Mouse (Mus musculus): ENCODE measurements at regions not wholly inside any gene's neighbourhood (a gene's known extent, or its start where the extent isn't known, plus 50 kb on each side); places are given as distances from the start of the nearest gene placed in this dataset.

DNA sequence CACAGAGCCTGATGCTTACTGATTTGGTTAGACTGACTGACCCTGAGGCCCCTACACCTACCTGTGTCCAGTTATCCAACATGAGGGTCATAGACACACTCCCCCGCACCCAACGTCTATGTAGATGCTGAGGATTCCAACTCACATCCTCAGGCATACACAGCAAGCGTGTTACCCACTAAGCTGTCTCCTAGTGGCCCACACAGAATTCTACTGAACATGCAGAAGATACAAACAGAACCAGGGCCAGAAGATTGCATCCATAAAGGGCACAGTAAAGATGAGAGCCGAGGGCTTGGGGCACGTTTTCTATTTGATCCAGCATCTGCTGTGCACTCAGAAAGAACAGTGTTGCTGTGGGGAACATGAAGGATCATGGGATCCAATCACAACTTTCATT is 564.0 kb downstream of the Dok5 start:
- no peaks in the 10 kb centered on the region for H3K4me1 ChIP-seq (ENCODE audit: control insufficient read depth, insufficient read depth, low read length)
- no peaks in the 10 kb centered on the region for H3K9me3 ChIP-seq (ENCODE audit: control insufficient read depth, low read length)
- no peak overlapping the region for H3K4me2 ChIP-seq (ENCODE audit: low read depth, low read length)
- H3K27ac ChIP-seq (ENCODE audit: low read length): no peak overlapping the region
- H3K27me3 ChIP-seq (replicated peaks; ENCODE audit: control insufficient read depth, insufficient read depth, low read length): no peaks in the 10 kb centered on the region
- no peak overlapping the region for H3K9ac ChIP-seq (ENCODE audit: low read depth, low read length)
- 88% methylated on average over 5 of the region's 5 CpGs for WGBS
- no peaks in the 10 kb centered on the region for H3K36me3 ChIP-seq (ENCODE audit: control insufficient read depth, insufficient read depth, low read length)
- no peak overlapping the region for H3K4me3 ChIP-seq (ENCODE audit: low read length)
- no peak for ATAC-seq

DNA sequence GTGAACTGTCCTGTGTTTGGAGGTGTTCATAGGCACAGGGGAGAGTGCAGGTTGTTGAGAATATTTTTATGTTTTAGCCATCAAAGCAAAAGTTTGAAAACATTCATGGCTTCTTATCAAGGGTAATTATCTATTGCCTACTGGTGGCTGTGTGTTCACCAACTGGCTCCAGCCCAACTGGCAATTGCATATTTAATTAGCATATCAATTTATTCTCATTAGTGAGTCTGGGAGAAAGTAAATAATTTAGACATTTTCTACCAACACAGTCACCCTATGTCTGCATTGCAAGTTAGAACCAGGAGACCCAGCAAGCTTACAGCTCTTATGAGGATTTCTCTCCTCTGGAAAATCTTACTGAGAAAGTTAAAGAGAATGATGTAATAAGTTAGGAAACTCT is 561.0 kb downstream of the Dok5 start:
- H3K4me2 ChIP-seq (ENCODE audit: low read depth, low read length): no peak overlapping the region
- no peak for ATAC-seq
- no peak overlapping the region for H3K27ac ChIP-seq (ENCODE audit: low read length)
- no peak overlapping the region for H3K9ac ChIP-seq (ENCODE audit: low read depth, low read length)
- no peaks in the 10 kb centered on the region for H3K27me3 ChIP-seq (replicated peaks; ENCODE audit: control insufficient read depth, insufficient read depth, low read length)
- no peaks in the 10 kb centered on the region for H3K9me3 ChIP-seq (ENCODE audit: control insufficient read depth, low read length)
- H3K4me1 ChIP-seq (ENCODE audit: control insufficient read depth, insufficient read depth, low read length): no peaks in the 10 kb centered on the region
- no peaks in the 10 kb centered on the region for H3K36me3 ChIP-seq (ENCODE audit: control insufficient read depth, insufficient read depth, low read length)
- no peak overlapping the region for H3K4me3 ChIP-seq (ENCODE audit: low read length)

GRCm38 (mm10) chr2:171285719-171286394 is 554.2 kb downstream of the Dok5 start:
- no peak overlapping the region for H3K27ac ChIP-seq (ENCODE audit: low read length)
- H3K4me2 ChIP-seq (ENCODE audit: low read depth, low read length): no peak overlapping the region
- H3K9ac ChIP-seq (ENCODE audit: low read depth, low read length): no peak overlapping the region
- no peaks in the 10 kb centered on the region for H3K4me1 ChIP-seq (ENCODE audit: control insufficient read depth, insufficient read depth, low read length)
- WGBS: 33% methylated on average over 6 of the region's 6 CpGs
- H3K36me3 ChIP-seq (ENCODE audit: control insufficient read depth, insufficient read depth, low read length): no peaks in the 10 kb centered on the region
- no peaks in the 10 kb centered on the region for H3K27me3 ChIP-seq (replicated peaks; ENCODE audit: control insufficient read depth, insufficient read depth, low read length)
- no peak overlapping the region for H3K4me3 ChIP-seq (ENCODE audit: low read length)
- no peaks in the 10 kb centered on the region for H3K9me3 ChIP-seq (ENCODE audit: control insufficient read depth, low read length)
- no peak for ATAC-seq

- Histone ChIP-seq H3K4me3 (ENCODE audit: low read length) (no peak overlapping the region), H3K9me3 (ENCODE audit: control insufficient read depth, low read length) (no peaks in the 10 kb centered on the region), H3K4me1 (ENCODE audit: control insufficient read depth, insufficient read depth, low read length) (no peaks in the 10 kb centered on the region), H3K9ac (ENCODE audit: low read depth, low read length) (no peak overlapping the region), H3K27me3 (replicated peaks; ENCODE audit: control insufficient read depth, insufficient read depth, low read length) (no peaks in the 10 kb centered on the region), H3K27ac (ENCODE audit: low read length) (no peak overlapping the region), H3K36me3 (ENCODE audit: control insufficient read depth, insufficient read depth, low read length) (no peaks in the 10 kb centered on the region), H3K4me2 (ENCODE audit: low read depth, low read length) (no peak overlapping the region)
- WGBS: 66% methylated on average over 3 of the region's 3 CpGs
- no peak for ATAC-seq
These were observed 548.5 kb downstream of the Dok5 start for GRCm38 (mm10) chr2:171280132-171280531.

DNA sequence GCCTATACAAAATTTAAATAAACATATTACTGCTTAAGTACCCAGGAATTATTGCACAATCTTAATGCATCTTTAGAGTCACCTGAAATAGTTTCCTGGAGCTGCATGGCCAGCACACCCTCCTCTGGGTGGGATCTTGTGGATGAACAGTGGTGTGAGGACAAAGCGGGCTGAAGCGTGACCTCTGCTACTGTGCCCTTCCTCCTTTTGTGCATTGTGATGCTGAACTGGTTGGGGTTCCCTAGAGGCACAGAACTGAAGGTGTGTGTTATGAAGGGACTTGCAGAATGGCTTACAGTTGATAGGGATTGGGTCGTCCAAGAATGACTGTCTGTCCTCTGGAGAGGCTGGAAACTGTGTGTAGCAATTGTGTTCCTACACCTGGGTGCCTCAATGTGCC is 547.7 kb downstream of the Dok5 start:
- H3K9ac ChIP-seq (ENCODE audit: low read depth, low read length): no peak overlapping the region
- H3K27ac ChIP-seq (ENCODE audit: low read length): no peak overlapping the region
- ATAC-seq: no peak
- 77% methylated on average over 3 of the region's 3 CpGs for WGBS
- H3K9me3 ChIP-seq (ENCODE audit: control insufficient read depth, low read length): no peaks in the 10 kb centered on the region
- no peaks in the 10 kb centered on the region for H3K36me3 ChIP-seq (ENCODE audit: control insufficient read depth, insufficient read depth, low read length)
- H3K27me3 ChIP-seq (replicated peaks; ENCODE audit: control insufficient read depth, insufficient read depth, low read length): no peaks in the 10 kb centered on the region
- no peaks in the 10 kb centered on the region for H3K4me1 ChIP-seq (ENCODE audit: control insufficient read depth, insufficient read depth, low read length)
- no peak overlapping the region for H3K4me3 ChIP-seq (ENCODE audit: low read length)
- no peak overlapping the region for H3K4me2 ChIP-seq (ENCODE audit: low read depth, low read length)

DNA sequence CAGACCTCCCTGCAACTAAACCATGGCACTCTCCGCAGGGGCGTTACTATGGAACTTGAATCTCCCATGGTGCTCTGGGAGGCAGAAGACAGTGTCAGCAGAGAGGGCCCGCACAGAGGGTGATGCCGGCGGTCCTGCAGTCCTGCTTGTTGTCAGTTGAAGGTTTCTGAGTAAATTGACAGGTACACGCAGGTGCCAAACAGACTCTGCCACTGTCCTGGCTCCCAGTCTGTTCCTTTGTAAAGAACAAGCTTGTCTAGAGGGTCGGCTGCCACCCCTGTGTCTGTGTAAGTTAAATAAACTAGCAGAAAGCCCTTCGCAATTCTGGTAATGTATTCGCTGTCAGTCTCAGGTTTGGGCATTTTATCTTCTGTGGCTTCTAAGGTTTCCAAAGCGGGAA is 521.6 kb downstream of the Dok5 start:
- no peaks in the 10 kb centered on the region for H3K36me3 ChIP-seq (ENCODE audit: control insufficient read depth, insufficient read depth, low read length)
- no peaks in the 10 kb centered on the region for H3K4me1 ChIP-seq (ENCODE audit: control insufficient read depth, insufficient read depth, low read length)
- no peak overlapping the region for H3K27ac ChIP-seq (ENCODE audit: low read length)
- no peaks in the 10 kb centered on the region for H3K9me3 ChIP-seq (ENCODE audit: control insufficient read depth, low read length)
- no peak overlapping the region for H3K9ac ChIP-seq (ENCODE audit: low read depth, low read length)
- no peak for ATAC-seq
- H3K4me3 ChIP-seq (ENCODE audit: low read length): no peak overlapping the region
- H3K27me3 ChIP-seq (replicated peaks; ENCODE audit: control insufficient read depth, insufficient read depth, low read length): no peaks in the 10 kb centered on the region
- 43% methylated on average over 10 of the region's 10 CpGs for WGBS
- no peak overlapping the region for H3K4me2 ChIP-seq (ENCODE audit: low read depth, low read length)

DNA sequence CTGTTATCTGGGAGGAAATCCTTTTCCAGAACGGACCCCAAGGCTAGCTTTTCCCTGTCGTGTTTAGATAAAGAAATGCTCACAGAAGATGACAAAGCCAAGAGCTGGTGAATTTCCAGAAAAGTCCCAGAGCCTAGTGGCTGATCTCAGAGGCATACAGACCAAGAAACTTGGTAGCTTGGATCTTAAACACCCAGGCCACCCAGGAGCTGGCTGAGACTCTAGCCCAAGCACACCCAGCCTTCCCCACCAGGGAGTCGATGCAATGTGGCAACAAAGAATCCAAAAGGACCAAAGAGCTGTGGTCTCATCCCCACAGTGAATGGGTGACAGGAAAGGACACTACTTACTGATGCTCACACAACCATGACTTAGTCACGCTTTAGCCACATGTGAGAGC is 513.8 kb downstream of the Dok5 start:
- Histone ChIP-seq H3K27me3 (replicated peaks; ENCODE audit: control insufficient read depth, insufficient read depth, low read length) (no peaks in the 10 kb centered on the region), H3K9me3 (ENCODE audit: control insufficient read depth, low read length) (no peaks in the 10 kb centered on the region), H3K9ac (ENCODE audit: low read depth, low read length) (no peak overlapping the region), H3K27ac (ENCODE audit: low read length) (no peak overlapping the region), H3K36me3 (ENCODE audit: control insufficient read depth, insufficient read depth, low read length) (no peaks in the 10 kb centered on the region), H3K4me1 (ENCODE audit: control insufficient read depth, insufficient read depth, low read length) (no peaks in the 10 kb centered on the region), H3K4me3 (ENCODE audit: low read length) (no peak overlapping the region), H3K4me2 (ENCODE audit: low read depth, low read length) (no peak overlapping the region)
- 55% methylated on average over 4 of the region's 4 CpGs for WGBS
- no peak for ATAC-seq

- WGBS: 81% methylated on average over 5 of the region's 5 CpGs
- no peak overlapping the region for H3K9ac ChIP-seq (ENCODE audit: low read depth, low read length)
- ATAC-seq: no peak
These were observed 510.7 kb downstream of the Dok5 start for GRCm38 (mm10) chr2:171242356-171242755.

GRCm38 (mm10) chr2:171237276-171237960 is 505.8 kb downstream of the Dok5 start:
- Histone ChIP-seq H3K4me1 (ENCODE audit: control insufficient read depth, insufficient read depth, low read length) (no peaks in the 10 kb centered on the region), H3K27me3 (replicated peaks; ENCODE audit: control insufficient read depth, insufficient read depth, low read length) (no peaks in the 10 kb centered on the region), H3K4me3 (ENCODE audit: low read length) (no peak overlapping the region), H3K9me3 (ENCODE audit: control insufficient read depth, low read length) (no peaks in the 10 kb centered on the region), H3K4me2 (ENCODE audit: low read depth, low read length) (no peak overlapping the region), H3K27ac (ENCODE audit: low read length) (no peak overlapping the region), H3K9ac (ENCODE audit: low read depth, low read length) (no peak overlapping the region), H3K36me3 (ENCODE audit: control insufficient read depth, insufficient read depth, low read length) (no peaks in the 10 kb centered on the region)
- no peak for ATAC-seq
- 48% methylated on average over 8 of the region's 8 CpGs for WGBS

More at GRCm38 (mm10) chr2:171242356-171242755, 510.7 kb downstream of the Dok5 start:
- Histone ChIP-seq H3K4me1 (ENCODE audit: control insufficient read depth, insufficient read depth, low read length) (no peaks in the 10 kb centered on the region), H3K4me2 (ENCODE audit: low read depth, low read length) (no peak overlapping the region), H3K4me3 (ENCODE audit: low read length) (no peak overlapping the region), H3K27me3 (replicated peaks; ENCODE audit: control insufficient read depth, insufficient read depth, low read length) (no peaks in the 10 kb centered on the region), H3K27ac (ENCODE audit: low read length) (no peak overlapping the region), H3K36me3 (ENCODE audit: control insufficient read depth, insufficient read depth, low read length) (no peaks in the 10 kb centered on the region), H3K9me3 (ENCODE audit: control insufficient read depth, low read length) (no peaks in the 10 kb centered on the region)

GRCm38 (mm10) chr2:171232812-171233211 is 501.2 kb downstream of the Dok5 start:
- ATAC-seq: no peak
- no peaks in the 10 kb centered on the region for H3K9me3 ChIP-seq (ENCODE audit: control insufficient read depth, low read length)

More at GRCm38 (mm10) chr2:171232812-171233211, 501.2 kb downstream of the Dok5 start:
- H3K4me3 ChIP-seq (ENCODE audit: low read length): no peak overlapping the region
- H3K4me2 ChIP-seq (ENCODE audit: low read depth, low read length): no peak overlapping the region
- no peaks in the 10 kb centered on the region for H3K4me1 ChIP-seq (ENCODE audit: control insufficient read depth, insufficient read depth, low read length)
- no peaks in the 10 kb centered on the region for H3K27me3 ChIP-seq (replicated peaks; ENCODE audit: control insufficient read depth, insufficient read depth, low read length)
- H3K27ac ChIP-seq (ENCODE audit: low read length): no peak overlapping the region
- H3K36me3 ChIP-seq (ENCODE audit: control insufficient read depth, insufficient read depth, low read length): no peaks in the 10 kb centered on the region
- no peak overlapping the region for H3K9ac ChIP-seq (ENCODE audit: low read depth, low read length)

Measured in intestine, embryonic 16.5 days (tissue).